ENCODE assay signal across 9 mouse cellular contexts in genomic region chr19:56134081-56134818, GRCm38 (mm10).
DNase-seq lines count a peak whose midpoint lies in the region; ATAC-seq lines count a peak whose summit lies in the region.
"Had no signal": no experiment of that assay in that cellular context is flagged by ENCODE, and none has a peak within 500 bp of the region (broad histone marks: within the 10 kb centered on the region; RNA-seq: fewer than 3 reads in every experiment).

No protein-coding gene starts in this region.

- H3K9me3 ChIP-seq in hindbrain, embryonic 11.5 days (ENCODE audit: control insufficient read depth, low read length), result no peaks in the 10 kb centered on the region

- no peak overlapping the region for H3K4me2 ChIP-seq in hindbrain, embryonic 11.5 days (replicated peaks; ENCODE audit: low read depth, low read length)

- H3K4me1 ChIP-seq in hindbrain, embryonic 11.5 days (replicated peaks; ENCODE audit: control insufficient read depth, insufficient read depth, low read length), result peaks cover 2% of the 10 kb centered on the region; the same call in 1 of the 2 replicates

- peak; percentile 57 for DNase-seq in ZHBTc4 (ENCODE audit: low read depth, low spot score)
- peak; percentile 83 to 85 for DNase-seq in cerebellum, postnatal 14 days
- DNase-seq in frontal cortex, postnatal 25 days (ENCODE audit: low spot score in 2 of 2), result peak; percentile 63 to 69
- DNase-seq in hindbrain, embryonic 11.5 days (ENCODE audit: low spot score), result peak; percentile 82
- peak; percentile 12 for DNase-seq in layer of hippocampus, adult 9-10 months (ENCODE audit: low spot score)
- peak; percentile 73 for DNase-seq in lung, postnatal 14 days
- DNase-seq in right cerebral cortex, adult 18-20 months, result peak; percentile 77

- ATAC-seq in hindbrain, embryonic 11.5 days (ENCODE audit: low FRiP score), result peak; percentile 71
- no peak for ATAC-seq in inflammation-experienced regulatory T-cells, adult 6 months

- H3K9ac ChIP-seq in hindbrain, embryonic 11.5 days (ENCODE audit: low read depth, low read length), result no peak overlapping the region

- H3K36me3 ChIP-seq in hindbrain, embryonic 11.5 days (ENCODE audit: control insufficient read depth, insufficient read depth, low read length), result no peaks in the 10 kb centered on the region

- no peak overlapping the region for H3K4me3 ChIP-seq in hindbrain, embryonic 11.5 days (ENCODE audit: low read depth, low read length)

- no peak overlapping the region for H3K27ac ChIP-seq in hindbrain, embryonic 11.5 days (ENCODE audit: low read depth, low read length)
- H3K27ac ChIP-seq: macrophage had no signal

- H3K27me3 ChIP-seq in hindbrain, embryonic 11.5 days (ENCODE audit: control insufficient read depth, insufficient read depth, low read length), result peaks cover 5% of the 10 kb centered on the region; the same call in 1 of the 2 replicates

- WGBS in hindbrain, embryonic 11.5 days, result 15% methylated on average over 17 of the region's 17 CpGs

Comparison
In these comparisons a context has a peak if more than half of its experiments do, and no peak if none do; other contexts are left out.
1. DNase-seq: peak in every context shown above with its lines; median percentile 84 in cerebellum, postnatal 14 days; 82 in hindbrain, embryonic 11.5 days; 77 in right cerebral cortex, adult 18-20 months; 73 in lung, postnatal 14 days; 66 in frontal cortex, postnatal 25 days; 57 in ZHBTc4; 12 in layer of hippocampus, adult 9-10 months.